Mouse (Mus musculus): Measurements from ENCODE around the gene Dnah6. TPM values are rescaled to one million over a fixed set of nuclear protein-coding genes. Genes with fewer than 3 reads are reported as not detected.

The Dnah6 gene
- polyA plus RNA-seq, 1 experiment from 2014 or later: 0.02 TPM

- no peak overlapping the region for H3K27ac ChIP-seq
- no peak overlapping the region for H3K9ac ChIP-seq
- H3K4me3 ChIP-seq: no peak overlapping the region
- ATAC-seq: no peak
- H3K9me3 ChIP-seq (replicated peaks): peaks cover 14% of the 10 kb centered on the region; the same call in 1 of the 2 replicates
- no peaks in the 10 kb centered on the region for H3K27me3 ChIP-seq (replicated peaks)
- H3K4me1 ChIP-seq: no peaks in the 10 kb centered on the region
- H3K4me2 ChIP-seq: no peak overlapping the region
- 78% methylated on average over 6 of the region's 6 CpGs for WGBS (ENCODE audit: insufficient replicate concordance)
- no peaks in the 10 kb centered on the region for H3K36me3 ChIP-seq
Measured at GRCm38 (mm10) chr6:73055347-73055746, 166.1 kb downstream of the Dnah6 start.

GRCm38 (mm10) chr6:73054807-73055206 is 166.6 kb downstream of the Dnah6 start:
- Histone ChIP-seq H3K4me2 (no peak overlapping the region), H3K4me1 (no peaks in the 10 kb centered on the region), H3K9ac (no peak overlapping the region), H3K9me3 (replicated peaks) (peaks cover 14% of the 10 kb centered on the region; the same call in 1 of the 2 replicates), H3K27me3 (replicated peaks) (no peaks in the 10 kb centered on the region), H3K36me3 (no peaks in the 10 kb centered on the region), H3K27ac (no peak overlapping the region), H3K4me3 (no peak overlapping the region)
- no peak for ATAC-seq
- 80% methylated on average over 6 of the region's 6 CpGs for WGBS (ENCODE audit: insufficient replicate concordance)

GRCm38 (mm10) chr6:73053526-73053925 is 167.9 kb downstream of the Dnah6 start:
- no peak overlapping the region for H3K27ac ChIP-seq
- H3K9ac ChIP-seq: no peak overlapping the region
- H3K27me3 ChIP-seq (replicated peaks): no peaks in the 10 kb centered on the region
- ATAC-seq: no peak
- H3K4me3 ChIP-seq: no peak overlapping the region
- H3K4me1 ChIP-seq: no peaks in the 10 kb centered on the region
- H3K4me2 ChIP-seq: no peak overlapping the region
- H3K36me3 ChIP-seq: no peaks in the 10 kb centered on the region
- WGBS (ENCODE audit: insufficient replicate concordance): 80% methylated on average over 9 of the region's 9 CpGs
- H3K9me3 ChIP-seq (replicated peaks): peaks cover 14% of the 10 kb centered on the region; the same call in 1 of the 2 replicates

GRCm38 (mm10) chr6:73047259-73047658 is 174.2 kb downstream of the Dnah6 start:
- H3K4me3 ChIP-seq: no peak overlapping the region
- H3K9ac ChIP-seq: no peak overlapping the region
- H3K27me3 ChIP-seq (replicated peaks): no peaks in the 10 kb centered on the region
- no peaks in the 10 kb centered on the region for H3K4me1 ChIP-seq
- H3K36me3 ChIP-seq: no peaks in the 10 kb centered on the region
- ATAC-seq: no peak
- no peak overlapping the region for H3K27ac ChIP-seq
- H3K4me2 ChIP-seq: no peak overlapping the region
- no peaks in the 10 kb centered on the region for H3K9me3 ChIP-seq (replicated peaks)
- WGBS (ENCODE audit: insufficient replicate concordance): 64% methylated on average over 7 of the region's 7 CpGs

- Histone ChIP-seq H3K4me1 (no peaks in the 10 kb centered on the region), H3K27me3 (replicated peaks) (no peaks in the 10 kb centered on the region), H3K4me3 (no peak overlapping the region), H3K9ac (no peak overlapping the region), H3K9me3 (replicated peaks) (no peaks in the 10 kb centered on the region), H3K4me2 (no peak overlapping the region), H3K36me3 (no peaks in the 10 kb centered on the region), H3K27ac (no peak overlapping the region)
- WGBS (ENCODE audit: insufficient replicate concordance): 60% methylated on average over 3 of the region's 3 CpGs
- no peak for ATAC-seq
Measured at GRCm38 (mm10) chr6:73045944-73046343, 175.5 kb downstream of the Dnah6 start.

- 59% methylated on average over 6 of the region's 6 CpGs for WGBS (ENCODE audit: insufficient replicate concordance)
- H3K4me1 ChIP-seq: no peaks in the 10 kb centered on the region
Measured at GRCm38 (mm10) chr6:73042278-73042677, 179.2 kb downstream of the Dnah6 start.

GRCm38 (mm10) chr6:73038291-73038690 is 183.2 kb downstream of the Dnah6 start:
- Histone ChIP-seq H3K36me3 (no peaks in the 10 kb centered on the region), H3K27ac (no peak overlapping the region), H3K4me3 (no peak overlapping the region), H3K27me3 (replicated peaks) (no peaks in the 10 kb centered on the region), H3K9ac (no peak overlapping the region), H3K4me2 (no peak overlapping the region), H3K4me1 (no peaks in the 10 kb centered on the region), H3K9me3 (replicated peaks) (no peaks in the 10 kb centered on the region)
- 33% methylated on average over 2 of the region's 2 CpGs for WGBS (ENCODE audit: insufficient replicate concordance)
- no peak for ATAC-seq

More at GRCm38 (mm10) chr6:73042278-73042677, 179.2 kb downstream of the Dnah6 start:
- Histone ChIP-seq H3K27ac (no peak overlapping the region), H3K36me3 (no peaks in the 10 kb centered on the region), H3K9me3 (replicated peaks) (no peaks in the 10 kb centered on the region), H3K4me2 (no peak overlapping the region), H3K4me3 (no peak overlapping the region), H3K9ac (no peak overlapping the region), H3K27me3 (replicated peaks) (no peaks in the 10 kb centered on the region)
- ATAC-seq: no peak

GRCm38 (mm10) chr6:73028853-73029252 is 192.6 kb downstream of the Dnah6 start:
- Histone ChIP-seq H3K36me3 (no peaks in the 10 kb centered on the region), H3K4me1 (no peaks in the 10 kb centered on the region), H3K9me3 (replicated peaks) (no peaks in the 10 kb centered on the region), H3K4me3 (no peak overlapping the region), H3K27ac (no peak overlapping the region), H3K27me3 (replicated peaks) (no peaks in the 10 kb centered on the region), H3K9ac (no peak overlapping the region), H3K4me2 (no peak overlapping the region)
- 90% methylated on average over 3 of the region's 3 CpGs for WGBS (ENCODE audit: insufficient replicate concordance)
- ATAC-seq: no peak

GRCm38 (mm10) chr6:73027881-73028280 is 193.6 kb downstream of the Dnah6 start:
- no peaks in the 10 kb centered on the region for H3K27me3 ChIP-seq (replicated peaks)
- ATAC-seq: no peak
- H3K36me3 ChIP-seq: no peaks in the 10 kb centered on the region
- H3K4me3 ChIP-seq: no peak overlapping the region
- no peak overlapping the region for H3K4me2 ChIP-seq
- no peak overlapping the region for H3K27ac ChIP-seq
- WGBS (ENCODE audit: insufficient replicate concordance): 55% methylated on average over 4 of the region's 4 CpGs
- H3K9ac ChIP-seq: no peak overlapping the region
- no peaks in the 10 kb centered on the region for H3K9me3 ChIP-seq (replicated peaks)
- H3K4me1 ChIP-seq: no peaks in the 10 kb centered on the region

- Histone ChIP-seq H3K4me2 (no peak overlapping the region), H3K27me3 (replicated peaks) (no peaks in the 10 kb centered on the region), H3K4me3 (no peak overlapping the region), H3K9me3 (replicated peaks) (no peaks in the 10 kb centered on the region), H3K9ac (no peak overlapping the region), H3K36me3 (no peaks in the 10 kb centered on the region), H3K4me1 (no peaks in the 10 kb centered on the region), H3K27ac (no peak overlapping the region)
- WGBS (ENCODE audit: insufficient replicate concordance): 68% methylated on average over 6 of the region's 6 CpGs
- ATAC-seq: no peak
Measured at GRCm38 (mm10) chr6:73026898-73027297, 194.6 kb downstream of the Dnah6 start.

GRCm38 (mm10) chr6:73020061-73020460 is 201.4 kb downstream of the Dnah6 start:
- no peak overlapping the region for H3K27ac ChIP-seq
- no peaks in the 10 kb centered on the region for H3K36me3 ChIP-seq
- no peak overlapping the region for H3K4me2 ChIP-seq
- H3K4me1 ChIP-seq: no peaks in the 10 kb centered on the region
- H3K4me3 ChIP-seq: no peak overlapping the region
- H3K9me3 ChIP-seq (replicated peaks): peaks cover 4% of the 10 kb centered on the region; the same call in 1 of the 2 replicates
- no peaks in the 10 kb centered on the region for H3K27me3 ChIP-seq (replicated peaks)
- ATAC-seq: no peak
- 4% methylated on average over 3 of the region's 3 CpGs for WGBS (ENCODE audit: insufficient replicate concordance)
- H3K9ac ChIP-seq: no peak overlapping the region

- H3K27ac ChIP-seq: no peak overlapping the region
- H3K27me3 ChIP-seq (replicated peaks): no peaks in the 10 kb centered on the region
- no peak overlapping the region for H3K9ac ChIP-seq
- ATAC-seq: no peak
- H3K9me3 ChIP-seq (replicated peaks): peaks cover 4% of the 10 kb centered on the region; the same call in 1 of the 2 replicates
- no peak overlapping the region for H3K4me3 ChIP-seq
- H3K36me3 ChIP-seq: no peaks in the 10 kb centered on the region
- WGBS (ENCODE audit: insufficient replicate concordance): 72% methylated on average over 10 of the region's 10 CpGs
- no peak overlapping the region for H3K4me2 ChIP-seq
- no peaks in the 10 kb centered on the region for H3K4me1 ChIP-seq
Measured at GRCm38 (mm10) chr6:73018725-73019280, 202.6 kb downstream of the Dnah6 start.
